Mouse (Mus musculus) intestine, postnatal 0 days (tissue): ENCODE results near the gene Klk8. TPM values are rescaled to one million over a fixed set of nuclear protein-coding genes. Genes with fewer than 3 reads are reported as not detected.
A peak's percentile ranks its signal among the peaks of the same experiment; 100 is the strongest.

ENCODE experiments used
- ATAC-seq: fragments of 200-750 bp; cut with Nextera tagmentation; 2 replicates; pipeline ENCODE4 v1.8.0; 2017; ENCODE audit warnings: mild to moderate bottlenecking, moderate TSS enrichment, moderate library complexity
- H3K27ac ChIP-seq: fragments of 300-500 bp; sonication (generic); 2 replicates; pipeline ENCODE4 v1.5.1; 2014; ENCODE audit warnings: mild to moderate bottlenecking, low read depth, low read length, moderate library complexity
- H3K27me3 ChIP-seq: fragments of 300-500 bp; sonication (generic); replicated peaks from 2 replicates; pipeline ENCODE4 v1.6.1; 2014; ENCODE audit warnings: low read length, mixed read lengths; ENCODE audit not compliant: control insufficient read depth, insufficient read depth
- H3K36me3 ChIP-seq: fragments of 300-500 bp; sonication (generic); 2 replicates; pipeline ENCODE4 v1.6.1; 2014; ENCODE audit warnings: mild to moderate bottlenecking, moderate library complexity; ENCODE audit not compliant: control insufficient read depth, insufficient read depth
- H3K4me1 ChIP-seq: fragments of 300-500 bp; sonication (generic); replicated peaks from 2 replicates; pipeline ENCODE4 v1.6.1; 2014; ENCODE audit warnings: antibody characterized with exemption, low read length, mixed read lengths; ENCODE audit not compliant: control insufficient read depth, insufficient read depth
- H3K4me2 ChIP-seq: fragments of 300-500 bp; sonication (generic); replicated peaks from 2 replicates; pipeline ENCODE4 v1.6.1; 2014; ENCODE audit warnings: low read depth, mild to moderate bottlenecking, moderate library complexity
- H3K4me3 ChIP-seq: fragments of 300-500 bp; sonication (generic); 2 replicates; pipeline ENCODE4 v1.5.1; 2014; ENCODE audit warnings: low read depth, low read length
- H3K9ac ChIP-seq: fragments of 300-500 bp; sonication (generic); 2 replicates; pipeline ENCODE4 v1.6.1; 2014; ENCODE audit warnings: mild to moderate bottlenecking, low read depth, low read length
- H3K9me3 ChIP-seq: fragments of 300-500 bp; sonication (generic); 2 replicates; pipeline ENCODE4 v1.6.1; 2016; ENCODE audit warnings: mixed run types; ENCODE audit not compliant: control insufficient read depth
- CTCF ChIP-seq: sonication (generic); IDR thresholded peaks from 2 replicates; pipeline ENCODE4 v1.5.1; 2016; ENCODE audit warnings: low read depth, mild to moderate bottlenecking, control low read depth, antibody characterized with exemption, moderate library complexity
- WGBS: fragments of 180-500 bp; shearing (Covaris S2); extraction: QIAGEN DNeasy Blood & Tissue Kit; methylation state at CpG from one replicate; pipeline ENCODE4 v1.1.7; 2014; 5-methylcytosine and 5-hydroxymethylcytosine counted together
- polyA plus RNA-seq: library from polyadenylated mRNA; unstranded; fragments of >200 nt; fragmentation: Nextera tagmentation; extraction: Ambion mirVana; gene quantifications from 2 replicates; pipeline ENCODE4 v1.2.1, GENCODE M21; 2015

The Klk8 gene
- polyA plus RNA-seq, 1 experiment from 2014 or later = 3.5 TPM

DNA sequence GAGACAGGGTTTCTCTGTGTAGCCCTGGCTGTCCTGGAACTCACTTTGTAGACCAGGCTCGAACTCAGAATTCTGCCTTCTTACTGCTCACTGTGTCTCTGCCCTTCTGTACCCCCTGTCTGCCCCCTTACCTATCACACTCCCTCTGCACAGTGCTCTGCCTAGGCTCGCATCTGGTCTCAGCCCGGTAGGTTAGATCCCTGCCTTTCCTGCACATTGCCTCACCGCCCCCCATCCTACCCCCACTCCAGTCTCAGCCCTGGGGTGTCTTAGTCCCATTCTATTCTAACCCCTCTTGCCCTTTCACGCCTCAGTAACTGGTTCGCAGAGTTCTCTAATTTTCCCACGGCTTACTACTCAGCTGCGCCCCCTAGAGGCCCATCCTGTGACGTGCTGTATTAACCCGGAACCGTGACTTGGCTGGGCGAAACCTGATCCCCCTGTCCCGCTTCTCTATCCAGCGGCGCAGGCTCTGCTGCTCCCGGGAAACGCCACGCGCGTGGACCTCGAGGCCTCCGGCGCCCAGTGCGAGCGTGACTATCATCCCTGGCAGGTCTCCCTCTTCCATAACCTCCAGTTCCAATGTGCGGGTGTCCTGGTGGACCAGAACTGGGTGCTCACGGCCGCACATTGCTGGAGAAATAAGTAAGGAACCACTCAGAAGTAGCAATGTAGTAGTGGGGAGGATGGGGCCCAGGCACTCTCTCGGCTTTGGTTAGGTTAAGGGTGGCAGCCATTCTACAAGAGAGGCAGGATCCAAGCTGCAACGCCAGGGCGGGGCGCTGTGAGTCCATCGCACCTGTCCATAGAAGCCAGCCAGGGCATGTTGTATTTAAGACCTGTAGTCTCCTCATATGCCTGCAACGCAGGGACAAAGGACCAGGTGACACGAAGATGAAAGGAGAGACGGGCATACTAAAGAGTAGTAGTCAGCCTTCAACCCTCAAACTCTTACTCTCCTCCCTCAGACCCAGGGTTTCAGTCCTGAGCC lies 14.8 kb upstream of the Klk8 start:
- Histone ChIP-seq H3K27ac (no peak overlapping the region), H3K27me3 (0 out of 2 replicates have a peak, but pooled peaks cover 6% of the 10 kb centered on the region), H3K9me3 (no peaks in the 10 kb centered on the region), H3K4me1 (0 out of 2 replicates have a peak, but pooled peaks cover 2% of the 10 kb centered on the region), H3K4me2 (peak overlapping the region; percentile 72), H3K9ac (no peak overlapping the region), H3K36me3 (no peaks in the 10 kb centered on the region), H3K4me3 (peak overlapping the region; percentile 28)
- 9% methylated on average over 36 of the region's 36 CpGs for WGBS
- TF ChIP-seq CTCF = peak; percentile 88
- ATAC-seq = peak; percentile 67

DNA sequence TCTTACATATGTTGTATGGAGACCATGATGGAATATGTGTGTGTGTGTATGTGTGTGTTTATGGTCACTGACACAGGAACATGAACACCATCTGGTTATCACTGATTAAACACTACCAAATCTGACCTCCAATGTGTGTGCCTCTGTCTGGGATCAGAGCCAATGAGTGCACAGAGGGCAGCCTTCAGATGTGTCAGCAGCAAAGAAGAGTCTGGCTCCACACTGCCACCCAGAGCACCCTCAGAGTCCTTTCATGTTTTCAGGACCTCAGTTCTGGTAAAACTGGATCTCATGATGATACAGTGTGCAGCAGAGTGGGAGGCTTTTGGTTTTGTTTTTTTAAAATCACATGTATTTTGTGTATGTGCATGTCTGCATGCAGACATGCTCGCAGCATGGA lies 12.1 kb upstream of the Klk8 start:
- no peak overlapping the region for H3K9ac ChIP-seq
- H3K4me3 ChIP-seq = no peak overlapping the region
- H3K27me3 ChIP-seq = 0 out of 2 replicates have a peak, but pooled peaks cover 6% of the 10 kb centered on the region
- no peak overlapping the region for H3K27ac ChIP-seq
- 0 out of 2 replicates have a peak, but pooled peaks cover 2% of the 10 kb centered on the region for H3K4me1 ChIP-seq
- H3K9me3 ChIP-seq = no peaks in the 10 kb centered on the region
- H3K4me2 ChIP-seq = no peak overlapping the region
- no peaks in the 10 kb centered on the region for H3K36me3 ChIP-seq
- peak; percentile 40 for TF ChIP-seq CTCF
- ATAC-seq = no peak
- WGBS = 79% methylated on average over 1 of the region's 1 CpGs

DNA sequence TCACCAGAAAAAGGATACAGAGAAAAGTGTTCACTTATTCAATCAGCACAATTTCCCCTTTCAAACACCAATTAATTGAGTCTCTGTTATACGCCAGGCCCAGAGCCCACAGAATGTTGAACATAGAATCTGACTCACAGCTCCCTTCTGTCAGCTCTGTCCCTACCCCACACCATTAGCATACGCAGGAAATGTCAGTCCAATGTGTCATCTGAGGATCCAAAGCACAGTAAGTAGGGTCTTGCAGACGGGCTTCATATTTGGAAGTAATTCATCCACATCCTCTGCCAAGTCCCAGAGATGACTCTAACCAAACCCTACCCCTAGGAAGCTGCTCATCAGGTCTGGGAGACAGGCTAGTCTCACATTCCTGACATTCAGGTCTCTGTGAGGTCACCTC lies 9.3 kb upstream of the Klk8 start:
- WGBS = 69% methylated on average over 3 of the region's 3 CpGs

DNA sequence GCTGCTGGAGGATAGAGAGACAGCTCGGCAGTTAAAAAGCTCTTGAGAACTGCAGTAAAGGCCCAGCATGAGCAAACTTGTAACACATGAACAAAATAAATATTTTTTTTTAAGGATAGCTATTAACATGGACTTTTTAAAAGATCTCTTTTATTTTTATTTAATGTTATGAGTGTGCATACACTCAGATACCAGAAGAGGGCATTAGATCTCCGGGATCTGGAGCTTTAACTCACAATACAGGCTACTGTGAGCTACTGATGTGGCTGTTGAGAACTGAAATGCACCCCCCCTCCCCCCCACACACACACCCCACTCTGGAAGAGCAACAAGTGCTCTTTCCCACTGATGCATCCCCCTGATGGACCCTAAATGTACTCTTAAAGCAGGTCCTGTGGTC lies 8.1 kb upstream of the Klk8 start:
- Histone ChIP-seq H3K4me2 (no peak overlapping the region), H3K36me3 (no peaks in the 10 kb centered on the region), H3K27ac (no peak overlapping the region), H3K27me3 (no peaks in the 10 kb centered on the region), H3K9me3 (no peaks in the 10 kb centered on the region), H3K4me1 (no peaks in the 10 kb centered on the region), H3K9ac (no peak overlapping the region), H3K4me3 (no peak overlapping the region)
- 58% methylated on average over 2 of the region's 2 CpGs for WGBS
- ATAC-seq = no peak
- TF ChIP-seq CTCF = 0 out of 2 replicates have a peak, but pooled peaks have one; percentile 22

More for the DNA sequence above, 9.3 kb upstream of the Klk8 start:
- no peak for TF ChIP-seq CTCF
- Histone ChIP-seq H3K4me3 (no peak overlapping the region), H3K4me1 (no peaks in the 10 kb centered on the region), H3K4me2 (no peak overlapping the region), H3K36me3 (no peaks in the 10 kb centered on the region), H3K9me3 (no peaks in the 10 kb centered on the region), H3K27ac (no peak overlapping the region), H3K27me3 (0 out of 2 replicates have a peak, but pooled peaks cover under 1% of the 10 kb centered on the region), H3K9ac (no peak overlapping the region)
- ATAC-seq = no peak

DNA sequence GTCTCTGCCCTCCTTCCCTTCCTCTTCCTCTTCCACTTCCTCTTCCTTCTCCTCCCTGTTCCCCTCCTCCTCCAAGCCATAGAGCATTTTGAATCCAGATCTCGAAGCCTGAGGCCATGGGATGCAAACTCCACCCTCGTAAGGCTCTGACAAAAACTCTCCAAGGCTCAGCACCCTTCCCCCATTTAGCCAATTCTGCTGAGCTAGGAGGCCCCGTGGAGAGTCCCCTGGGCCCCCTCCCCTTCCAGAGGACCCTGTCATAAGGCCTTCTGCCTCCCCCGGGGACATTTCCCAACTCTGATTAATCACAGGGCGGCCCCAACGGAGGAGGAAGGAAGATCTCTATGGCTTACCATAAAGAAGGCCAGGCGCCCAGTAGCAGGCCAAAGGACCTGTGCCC lies 5.8 kb upstream of the Klk8 start, which contains the start of gene Klk9:
Gene Klk9, plus strand, starts transcription at position 301 of the 400 bp plus-strand sequence.
- peaks cover 3% of the 10 kb centered on the region; the same call in 1 of the 2 replicates for H3K27me3 ChIP-seq
- H3K4me3 ChIP-seq = no peak within 1 kb of the TSS
- WGBS = 79% methylated on average over 7 of the region's 7 CpGs
- no peak for TF ChIP-seq CTCF
- no peak for ATAC-seq
- no peak within 1 kb of the TSS for H3K9ac ChIP-seq
- no peaks in the 10 kb centered on the region for H3K36me3 ChIP-seq
- H3K4me1 ChIP-seq = no peaks in the 10 kb centered on the region
- H3K9me3 ChIP-seq = no peaks in the 10 kb centered on the region
- no peak within 1 kb of the TSS for H3K4me2 ChIP-seq
- H3K27ac ChIP-seq = no peak within 1 kb of the TSS

DNA sequence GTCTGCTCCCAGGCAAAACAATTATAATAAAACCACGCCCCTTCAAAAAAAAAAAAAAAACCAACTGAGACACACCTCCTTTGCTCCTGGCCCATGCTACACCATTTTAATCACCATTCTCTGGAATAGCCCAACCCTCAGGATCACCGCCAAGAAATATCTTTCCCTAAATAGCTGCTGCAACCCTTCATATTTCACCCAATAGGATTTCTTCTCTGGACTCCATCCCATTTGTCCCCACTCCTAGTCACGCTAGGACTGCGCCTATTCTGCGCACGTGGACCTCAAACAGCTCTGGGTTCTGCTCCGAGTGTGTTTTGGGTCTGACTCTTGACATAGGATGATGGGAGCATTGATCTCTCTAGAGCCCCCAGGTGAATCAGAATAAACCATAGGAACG lies 1.0 kb upstream of the Klk8 start:
- TF ChIP-seq CTCF = no peak
- Histone ChIP-seq H3K36me3 (no peaks in the 10 kb centered on the region), H3K9ac (no peak overlapping the region), H3K27ac (no peak overlapping the region), H3K9me3 (no peaks in the 10 kb centered on the region), H3K4me1 (no peaks in the 10 kb centered on the region), H3K4me3 (peak overlapping the region; percentile 45), H3K27me3 (peaks cover 3% of the 10 kb centered on the region), H3K4me2 (peak overlapping the region; percentile 81)
- WGBS = 5% methylated on average over 8 of the region's 8 CpGs
- no peak for ATAC-seq
